Mouse (Mus musculus): ENCODE measurements at regions not wholly inside any gene's neighbourhood (a gene's known extent, or its start where the extent isn't known, plus 50 kb on each side); places are given as distances from the start of the nearest gene placed in this dataset.
A peak's percentile ranks its signal among the peaks of the same experiment; 100 is the strongest.

- peak in 1 of 2 experiments; percentile 19 for DNase-seq
Observed at GRCm38 (mm10) chr7:70641217-70641616, 274.7 kb upstream of the Nr2f2 start.

GRCm38 (mm10) chr7:70640574-70640973, 274.0 kb upstream of the Nr2f2 start:
- DNase-seq: no peak

GRCm38 (mm10) chr7:70638161-70638560, 271.6 kb upstream of the Nr2f2 start:
- DNase-seq: no peak

- peak; percentile 30 to 51 for DNase-seq
Observed at GRCm38 (mm10) chr7:70634016-70634415, 267.5 kb upstream of the Nr2f2 start.

DNA sequence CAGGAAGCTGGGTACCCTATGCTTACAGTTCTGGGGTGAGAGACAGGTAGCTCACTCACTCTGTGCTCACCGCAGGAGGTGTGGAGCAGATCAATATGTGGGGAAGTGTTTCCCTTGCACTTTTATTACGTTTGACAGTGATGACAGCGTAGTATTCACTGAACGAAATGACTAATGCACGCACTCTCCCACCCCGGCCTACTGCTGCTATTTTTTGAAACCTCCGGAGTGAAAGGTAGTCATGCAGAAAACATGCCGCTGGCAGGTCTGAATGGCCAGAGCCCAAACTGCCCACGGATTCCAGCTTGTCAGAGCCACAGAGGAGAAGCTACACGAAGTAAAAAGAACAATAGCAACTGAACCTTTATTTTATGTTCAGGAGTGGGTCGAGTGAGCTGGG, 267.0 kb upstream of the Nr2f2 start:
- peak; percentile 40 to 69 for DNase-seq

DNA sequence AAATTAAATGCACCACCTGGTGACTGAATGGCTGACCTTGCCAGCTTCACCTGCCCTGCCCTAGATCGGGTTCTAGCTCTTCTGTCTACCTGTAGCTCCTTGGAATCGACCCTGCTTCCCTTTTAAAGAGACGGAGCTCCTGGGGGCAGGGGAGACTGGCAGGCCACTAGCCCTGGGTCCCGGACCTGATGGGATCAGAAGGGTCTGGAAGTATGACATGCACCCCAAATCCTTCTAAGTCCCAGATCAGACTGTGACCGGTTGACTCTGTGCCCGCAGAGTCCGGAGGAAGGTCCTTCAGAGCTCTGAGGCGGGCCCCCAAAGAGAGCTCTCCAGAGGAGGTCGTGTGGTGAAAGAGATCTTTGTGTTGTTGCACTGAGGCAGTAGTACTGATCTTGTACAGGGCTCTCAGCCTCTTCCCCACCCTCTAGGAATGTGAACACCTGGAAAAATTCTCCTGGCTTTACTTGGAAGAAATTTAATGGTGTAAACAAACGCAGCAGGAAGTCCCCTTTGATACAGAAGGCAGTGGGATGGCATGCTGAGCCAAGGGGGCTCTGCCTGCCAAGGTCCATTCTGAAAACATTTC, 259.2 kb upstream of the Nr2f2 start:
- no peak for DNase-seq

DNA sequence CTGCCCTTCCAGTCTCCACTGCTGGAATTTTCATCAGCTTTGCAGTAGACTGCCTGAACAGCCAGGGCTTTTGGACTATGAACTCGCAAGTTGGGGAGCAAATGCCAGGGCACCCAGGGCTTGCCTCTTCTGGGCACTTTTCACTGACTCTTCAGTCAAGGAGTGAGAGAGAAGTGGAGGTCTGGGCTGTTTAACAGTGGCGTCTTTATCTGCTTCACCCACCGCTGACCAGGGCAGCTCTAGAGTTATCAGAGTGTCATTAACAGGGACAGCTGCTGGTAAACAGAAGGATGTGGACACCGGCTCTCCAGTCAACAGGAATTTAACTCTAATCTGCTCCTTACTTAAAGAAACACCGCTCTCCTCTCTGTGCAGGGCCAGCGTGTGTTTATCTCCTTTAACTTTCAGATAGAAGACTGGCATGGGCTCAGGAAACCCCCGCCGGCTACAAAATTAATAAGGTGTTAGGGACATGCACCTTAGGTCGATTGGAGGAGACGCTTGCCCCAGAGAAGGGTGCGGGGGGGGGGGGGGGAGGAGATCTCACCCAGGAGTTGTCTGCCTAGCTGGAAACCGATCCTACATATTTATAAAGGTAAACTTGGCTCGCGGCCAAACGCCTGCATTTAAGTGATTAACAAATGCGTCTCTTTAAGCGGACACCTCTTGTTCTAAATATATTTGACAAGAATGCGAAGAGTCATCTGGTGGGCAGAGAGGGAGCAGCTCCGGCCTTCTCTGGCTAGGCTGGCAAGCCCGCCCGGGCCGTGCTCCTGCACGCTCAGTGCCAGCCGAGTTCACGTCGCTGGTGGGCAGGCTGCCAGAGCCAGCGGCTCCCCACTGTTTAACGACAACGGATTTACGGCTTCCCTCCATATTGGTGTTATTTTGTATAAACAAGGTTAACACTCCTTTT, 258.4 kb upstream of the Nr2f2 start:
- DNase-seq: peak; percentile 75 to 85

GRCm38 (mm10) chr7:70624031-70624726, 257.6 kb upstream of the Nr2f2 start:
- peak; percentile 67 to 81 for DNase-seq

DNA sequence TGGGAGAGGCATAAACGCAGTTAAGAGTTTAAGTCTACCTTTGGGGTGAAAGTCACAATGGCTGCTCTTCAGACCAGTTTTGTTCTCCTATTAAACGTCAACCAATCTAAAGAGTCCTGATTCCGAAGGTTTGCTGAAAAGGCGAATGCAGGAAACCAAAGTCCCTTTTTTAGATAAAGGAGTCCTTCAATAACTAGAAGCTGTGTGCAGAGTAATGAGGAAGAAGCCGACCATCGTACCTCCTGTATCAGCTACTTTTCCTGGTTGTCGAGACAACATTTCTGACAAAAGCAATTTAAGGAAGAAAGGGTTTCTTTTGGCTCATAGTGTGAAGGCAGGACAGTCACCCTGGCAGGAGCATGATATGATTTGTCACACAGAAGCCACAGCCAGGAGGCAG, 252.9 kb upstream of the Nr2f2 start:
- DNase-seq: no peak

DNA sequence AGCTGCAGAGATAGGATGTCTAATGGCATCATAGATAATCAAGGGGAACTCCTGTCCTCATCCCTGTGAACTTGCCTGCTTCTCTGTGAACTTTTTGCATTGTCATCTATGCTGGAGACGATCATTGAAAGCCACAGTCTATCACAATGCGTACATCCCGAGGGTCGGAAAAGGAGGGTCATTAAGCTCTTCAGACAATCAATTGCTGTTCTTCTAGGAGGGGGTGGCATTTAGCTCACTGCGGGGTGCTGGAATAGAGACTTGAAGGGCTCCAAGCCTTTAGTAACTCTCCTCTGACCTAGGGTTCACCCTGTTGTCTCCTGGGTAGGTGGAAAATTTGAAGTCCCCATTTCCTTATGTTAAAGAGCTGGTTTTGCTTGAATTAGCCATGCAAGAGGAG, 251.7 kb upstream of the Nr2f2 start:
- no peak for DNase-seq

DNA sequence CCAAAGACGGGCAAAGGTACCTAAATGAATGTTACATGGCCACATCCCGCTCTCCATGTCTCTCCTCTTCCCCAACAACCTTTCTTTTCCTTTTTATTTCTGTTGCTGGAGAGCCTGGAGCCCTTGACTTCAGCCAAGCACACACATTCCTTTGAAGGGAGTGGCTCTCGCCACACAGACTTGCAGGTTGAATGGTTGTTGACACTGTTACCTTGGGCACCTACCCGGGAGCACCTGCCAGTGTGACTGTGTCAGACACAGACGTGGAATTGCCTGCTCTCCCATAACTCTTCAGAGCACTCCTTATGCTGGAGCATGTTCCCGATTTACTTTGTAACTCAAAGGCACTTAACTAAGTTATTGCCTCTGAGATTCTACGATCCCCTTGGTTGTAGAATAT, 240.0 kb upstream of the Nr2f2 start:
- DNase-seq: no peak

- DNase-seq: no peak
Observed at GRCm38 (mm10) chr7:70604471-70605174, 238.1 kb upstream of the Nr2f2 start.

- DNase-seq: no peak
Observed at GRCm38 (mm10) chr7:70593027-70593426, 226.5 kb upstream of the Nr2f2 start.

GRCm38 (mm10) chr7:70591361-70592256, 225.1 kb upstream of the Nr2f2 start:
- peak in 1 of 2 experiments; percentile 15 for DNase-seq

DNA sequence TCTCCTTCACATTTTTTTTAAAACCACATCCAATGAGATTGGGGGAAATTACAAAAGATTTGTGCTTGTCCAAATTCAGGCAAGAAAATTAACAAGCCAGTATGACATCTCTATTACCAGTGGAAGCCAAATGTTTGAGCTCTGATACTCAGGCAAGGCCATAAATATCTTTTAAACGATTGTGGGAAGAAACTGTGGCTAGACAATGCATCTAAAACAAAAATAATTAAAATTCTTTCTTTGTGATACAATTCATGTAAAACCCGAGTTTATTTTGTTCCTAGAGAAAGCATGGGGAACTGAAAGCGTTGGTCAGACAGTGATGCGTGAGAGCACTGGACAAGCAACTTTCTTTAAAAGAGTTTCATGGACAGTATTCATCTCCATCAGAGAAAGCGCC, 223.2 kb upstream of the Nr2f2 start:
- no peak for DNase-seq

DNA sequence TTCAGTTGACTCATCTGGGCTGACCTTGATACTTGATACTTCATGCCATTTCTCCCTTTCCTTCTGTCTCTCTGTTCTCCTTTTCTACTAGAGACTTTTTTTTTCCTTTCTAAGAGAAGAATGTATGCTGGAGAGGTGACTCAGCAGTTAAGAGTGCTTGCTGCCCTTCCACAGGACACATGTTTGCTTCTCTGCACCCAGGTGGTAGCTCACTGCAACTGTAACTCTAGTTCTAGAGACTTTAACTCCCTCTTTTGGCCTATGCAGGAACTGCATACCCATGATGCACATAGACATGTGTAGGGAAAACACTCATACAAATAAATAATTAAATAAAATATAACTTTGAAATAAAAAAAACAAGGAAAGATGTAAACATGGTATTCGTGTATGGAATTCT, 221.5 kb upstream of the Nr2f2 start:
- no peak for DNase-seq

GRCm38 (mm10) chr7:70584480-70584879, 217.9 kb upstream of the Nr2f2 start:
- no peak for DNase-seq

DNA sequence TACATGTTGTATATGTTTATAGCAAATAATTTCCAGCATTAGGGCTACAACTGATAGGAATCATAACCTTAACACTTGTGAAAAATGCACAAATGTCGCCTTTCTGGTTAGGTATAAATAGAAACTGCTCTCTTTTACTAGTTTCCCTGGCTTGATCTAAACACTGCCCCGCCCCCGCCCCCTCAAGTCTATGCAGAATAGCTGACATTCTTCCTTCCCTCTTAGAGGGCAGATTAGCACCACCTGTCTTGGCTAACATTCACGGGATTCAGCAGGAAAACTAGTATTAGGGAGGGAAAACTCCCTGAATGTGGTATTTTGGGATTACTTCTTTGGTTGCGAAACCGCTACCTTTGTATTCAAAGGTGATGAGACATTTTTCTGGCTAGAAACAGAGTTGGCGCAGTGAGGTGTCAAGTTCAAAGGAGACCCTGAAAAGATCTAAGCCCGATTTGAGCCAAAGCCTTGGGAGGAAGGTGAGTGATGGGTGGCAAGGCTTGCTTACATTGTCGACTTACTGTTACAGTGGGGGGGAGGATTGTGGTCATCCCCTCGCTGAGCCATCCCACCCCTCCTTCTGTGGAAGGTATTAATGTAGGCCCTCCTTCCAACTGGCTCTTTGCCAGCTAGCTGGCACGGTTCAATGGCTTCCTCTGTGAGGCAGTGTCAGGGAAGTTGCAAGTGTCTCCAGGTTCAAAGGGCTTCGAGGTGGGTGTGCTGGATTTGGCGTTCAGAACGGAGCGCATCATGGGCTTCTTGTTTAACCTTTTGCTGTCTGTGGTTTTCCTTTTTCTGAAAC, 209.8 kb upstream of the Nr2f2 start:
- peak; percentile 65 to 78 for DNase-seq

DNA sequence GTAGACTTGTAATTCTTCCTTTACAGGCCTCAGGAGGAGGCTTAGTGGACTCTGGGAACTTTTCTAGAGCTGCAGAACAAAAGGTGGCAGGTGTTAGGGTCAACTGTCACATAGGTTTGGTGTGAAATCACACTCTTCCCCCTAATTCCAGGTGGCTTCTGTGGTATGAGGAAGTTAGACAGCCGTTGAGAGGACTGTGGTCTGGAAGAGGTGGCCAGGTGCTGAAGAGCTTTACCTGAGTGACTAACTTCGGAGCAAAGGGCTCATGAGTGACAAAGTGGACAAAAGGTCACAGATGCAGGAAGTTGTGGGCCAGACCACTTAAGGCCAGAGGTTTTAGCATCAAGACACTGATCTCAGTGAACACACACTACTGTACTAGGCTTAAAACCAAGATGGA, 209.1 kb upstream of the Nr2f2 start:
- DNase-seq: no peak

DNA sequence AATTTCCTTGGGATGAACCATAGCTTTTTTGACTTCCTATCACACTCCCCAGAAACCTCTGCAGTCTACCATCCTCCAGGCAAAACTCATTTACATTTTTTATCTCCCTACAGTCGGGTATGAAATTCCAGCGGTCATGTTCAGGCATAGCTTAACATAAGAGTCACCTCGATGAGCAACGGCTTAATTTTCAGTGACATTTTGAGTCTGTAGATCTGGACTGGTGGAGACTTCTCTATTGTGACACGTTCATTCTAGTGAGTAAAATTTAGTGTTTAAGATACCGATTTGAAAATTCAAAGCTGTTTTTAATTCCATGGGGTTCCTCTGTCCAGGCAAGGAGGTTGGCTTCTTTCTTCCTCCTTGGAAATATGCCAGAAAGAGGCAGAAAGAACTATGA, 207.7 kb upstream of the Nr2f2 start:
- DNase-seq: no peak

- no peak for DNase-seq
Observed at GRCm38 (mm10) chr7:70565034-70565433, 198.5 kb upstream of the Nr2f2 start.

Measured in kidney, postnatal 4 days (tissue).